Mouse (Mus musculus): ENCODE measurements around the gene Srsf9.

GRCm38 (mm10) chr5:115330955-115331354 lies 4.0 kb downstream of the Srsf9 start:
- TF ChIP-seq FLI1 (IDR thresholded peaks at IDR 0.05; ENCODE audit: low read length): no peak
- no peak for TF ChIP-seq GATA1 (IDR thresholded peaks at IDR 0.05; ENCODE audit: borderline replicate concordance, low read length)

All from megakaryocyte, embryonic 14.5 days (primary cell).